In the genomic region with DNA sequence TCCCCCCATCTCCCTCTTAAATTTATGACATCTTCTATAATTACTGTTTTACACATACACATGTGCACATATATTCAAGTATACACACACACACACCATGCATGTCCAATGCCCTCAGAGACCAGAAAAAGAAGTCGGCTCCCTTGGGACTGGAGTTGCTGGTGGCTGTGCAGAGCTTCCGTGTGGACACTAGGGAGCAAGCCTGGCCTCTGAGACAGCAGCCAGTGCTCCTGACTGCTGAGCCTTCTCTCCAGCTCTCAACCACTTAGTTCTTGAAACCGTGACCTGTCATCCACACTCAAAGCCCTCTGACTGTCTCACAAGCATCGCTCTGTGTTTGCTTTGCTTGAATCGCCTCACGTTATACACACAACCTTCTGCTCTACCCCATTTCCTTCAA, we compare ENCODE assay signal across 23 mouse cellular contexts. TPM values are rescaled to one million over a fixed set of nuclear protein-coding genes. Genes with fewer than 3 reads are reported as not detected.
DNase-seq lines count a peak whose midpoint lies in the region; ATAC-seq and TF ChIP-seq lines count a peak whose summit lies in the region.
"Had no signal": no experiment of that assay in that cellular context is flagged by ENCODE, and none has a peak within 500 bp of the region (broad histone marks: within the 10 kb centered on the region; RNA-seq: fewer than 3 reads in every experiment).

No protein-coding gene starts in this region.

- no peak for ATAC-seq in CD4-positive, CD25-positive, alpha-beta regulatory T cell, adult 4 months
- ATAC-seq: forebrain, embryonic 14.5 days; intestine, embryonic 15.5 days had no signal

- TF ChIP-seq POLR2A in heart, adult 2 months (IDR thresholded peaks at IDR 0.05; ENCODE audit: insufficient read depth, low read depth, low read length), result no peak

- no peaks in the 10 kb centered on the region for H3K79me2 ChIP-seq in heart, adult 2 months (replicated peaks; ENCODE audit: control insufficient read depth, insufficient read depth, low read length)

- TF ChIP-seq CTCF in heart, adult 2 months (IDR thresholded peaks at IDR 0.05), result peak; percentile 23

- no peak for DNase-seq in heart, adult 2 months
- no peak for DNase-seq in heart, embryonic 10.5 days (ENCODE audit: low spot score)
- DNase-seq in brain, adult 2 months (ENCODE audit: low read depth, low spot score), result peak; percentile 37
- DNase-seq in cerebellum, adult 11 months, result peak; percentile 4
- DNase-seq in cerebellum, postnatal 10 days, result peak; percentile 42 to 50
- DNase-seq in neural tube, embryonic 10.5 days (ENCODE audit: extremely low spot score, low spot score), result no peak
- DNase-seq: adrenal gland, postnatal 25 days; gastrocnemius, postnatal 36 days; kidney, postnatal 4 days; liver, embryonic 13.5 days; right cerebral cortex, postnatal 4 days; thymus, adult 2 months had no signal

- no peaks in the 10 kb centered on the region for H3K9me3 ChIP-seq in heart, embryonic 10.5 days
- H3K9me3 ChIP-seq: embryonic facial prominence, embryonic 12.5 days; hindbrain, embryonic 13.5 days; intestine, embryonic 15.5 days; kidney, embryonic 15.5 days; limb, embryonic 13.5 days; liver, embryonic 13.5 days; lung, embryonic 15.5 days; midbrain, embryonic 10.5 days had no signal

- intact Hi-C loops in heart, adult 2 months (cut with DNase I), result no loop called here

- no peak overlapping the region for H3K27ac ChIP-seq in heart, adult 2 months
- H3K27ac ChIP-seq in heart, embryonic 10.5 days, result no peak overlapping the region
- H3K27ac ChIP-seq: embryonic facial prominence, embryonic 12.5 days; hindbrain, embryonic 13.5 days; intestine, embryonic 15.5 days; kidney, embryonic 15.5 days; limb, embryonic 13.5 days; liver, embryonic 13.5 days; lung, embryonic 15.5 days; macrophage; midbrain, embryonic 10.5 days had no signal

- no peaks in the 10 kb centered on the region for H3K36me3 ChIP-seq in heart, adult 2 months (ENCODE audit: control insufficient read depth, insufficient read depth, low read length)
- H3K36me3 ChIP-seq in heart, embryonic 10.5 days, result no peaks in the 10 kb centered on the region
- H3K36me3 ChIP-seq: embryonic facial prominence, embryonic 12.5 days; hindbrain, embryonic 13.5 days; intestine, embryonic 15.5 days; kidney, embryonic 15.5 days; limb, embryonic 13.5 days; liver, embryonic 13.5 days; lung, embryonic 15.5 days; midbrain, embryonic 10.5 days had no signal

- 54% methylated on average over 6 of the region's 6 CpGs for WGBS in heart, adult 2 months
- 83% methylated on average over 6 of the region's 6 CpGs for WGBS in heart, embryonic 10.5 days

- no peak for TF ChIP-seq EP300 in heart, adult 2 months (IDR thresholded peaks at IDR 0.05; ENCODE audit: insufficient read depth, low read depth, low read length)

- no peak overlapping the region for H3K4me3 ChIP-seq in heart, adult 2 months
- H3K4me3 ChIP-seq in heart, embryonic 10.5 days, result no peak overlapping the region
- H3K4me3 ChIP-seq: embryonic facial prominence, embryonic 12.5 days; erythroblast, embryonic 14.5 days; hindbrain, embryonic 13.5 days; intestine, embryonic 15.5 days; kidney, embryonic 15.5 days; limb, embryonic 13.5 days; liver, embryonic 13.5 days; lung, embryonic 15.5 days; midbrain, embryonic 10.5 days had no signal

- no peak overlapping the region for H3K9ac ChIP-seq in heart, adult 2 months (ENCODE audit: low read depth, low read length)
- H3K9ac ChIP-seq: embryonic facial prominence, embryonic 12.5 days; hindbrain, embryonic 13.5 days; intestine, embryonic 15.5 days; kidney, embryonic 15.5 days; limb, embryonic 13.5 days; liver, embryonic 13.5 days; lung, embryonic 15.5 days had no signal

- H3K27me3 ChIP-seq in heart, adult 2 months (ENCODE audit: control insufficient read depth, insufficient read depth, low read length), result no peaks in the 10 kb centered on the region
- H3K27me3 ChIP-seq in heart, embryonic 10.5 days (ENCODE audit: insufficient read depth, poor library complexity, severe bottlenecking), result no peaks in the 10 kb centered on the region
- H3K27me3 ChIP-seq: embryonic facial prominence, embryonic 12.5 days; hindbrain, embryonic 13.5 days; intestine, embryonic 15.5 days; kidney, embryonic 15.5 days; limb, embryonic 13.5 days; liver, embryonic 13.5 days; lung, embryonic 15.5 days had no signal

- H3K4me1 ChIP-seq in heart, adult 2 months (ENCODE audit: control insufficient read depth, insufficient read depth, low read length), result no peaks in the 10 kb centered on the region
- no peaks in the 10 kb centered on the region for H3K4me1 ChIP-seq in heart, embryonic 10.5 days
- H3K4me1 ChIP-seq: hindbrain, embryonic 13.5 days; intestine, embryonic 15.5 days; liver, embryonic 13.5 days; lung, embryonic 15.5 days had no signal

RNA-seq across cellular contexts. Expression of a gene that starts 29.4 kb away (rescaled TPM):
- 10 to 100 TPM; 10.9 to 11.1 TPM for total RNA-seq in heart, adult 2 months (2021)
- polyA plus RNA-seq in heart, adult 2 months (2012; rRNA removed), result 6.4 and 7.3 TPM in 2 replicates
- polyA plus RNA-seq in heart, embryonic 10.5 days (2016; fragmentation: Nextera tagmentation; extraction: Ambion mirVana), result 27.0 and 36.1 TPM in 2 replicates
- polyA plus RNA-seq in CD4-positive, CD25-positive, alpha-beta regulatory T cell, adult 4 months (2017; shearing (Covaris generic)), result 1 to 10 TPM; 3.0 to 3.5 TPM
- polyA plus RNA-seq: erythroblast, embryonic 14.5 days had no signal

Comparison
In these comparisons a context has a peak if more than half of its experiments do, and no peak if none do; other contexts are left out.
1. DNase-seq: peak in brain, adult 2 months (single experiment), cerebellum, adult 11 months (single experiment) and cerebellum, postnatal 10 days (2 of 2); none in heart, adult 2 months (0 of 2), heart, embryonic 10.5 days (single experiment) and neural tube, embryonic 10.5 days (single experiment).